Mouse (Mus musculus): ENCODE data around the gene Tex9. TPM values are rescaled to one million over a fixed set of nuclear protein-coding genes. Genes with fewer than 3 reads are reported as not detected.
A peak's percentile ranks its signal among the peaks of the same experiment; 100 is the strongest.

The Tex9 gene
- total RNA-seq (2021), result 1 to 10 TPM; 4.0 to 4.8 TPM
- long read RNA-seq, experiment 1, result 0 reads
- long read RNA-seq, experiment 2, partial matches to known transcripts, result 0 of 6 reads
- long read RNA-seq, experiment 2, other reads (novel, unspliced or antisense), result 4 of 6 reads

GRCm38 (mm10) chr9:72492194-72492565 is at the start of gene Tex9:
TSS of gene Tex9 (minus strand) at chr9:72492212.
- DNase-seq (ENCODE audit: low spot score in 2 of 2), result no peak

- no peak for DNase-seq (ENCODE audit: low spot score in 2 of 2)
Observed at GRCm38 (mm10) chr9:72537086-72537485, 45.1 kb upstream of the Tex9 start.

DNA sequence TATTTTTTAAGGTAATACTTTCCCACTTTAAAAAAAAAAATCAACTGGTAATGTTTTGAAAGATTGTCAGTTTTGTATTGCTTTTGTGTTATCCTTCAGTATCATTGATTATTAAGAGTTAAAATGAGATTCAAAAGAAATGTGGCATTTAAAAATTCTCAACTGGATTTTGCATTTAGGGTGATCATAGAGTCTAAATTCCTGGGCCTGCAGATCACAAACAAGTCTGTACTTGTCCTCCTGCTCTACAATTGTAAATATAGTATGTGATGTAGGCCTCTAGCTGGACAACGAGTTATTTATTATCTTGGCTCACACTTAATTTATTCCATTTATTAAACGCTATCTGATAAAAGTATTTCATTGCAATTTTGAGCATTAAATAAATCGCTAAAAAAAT is 43.4 kb upstream of the Tex9 start:
- DNase-seq (ENCODE audit: low spot score in 2 of 2), result no peak

DNA sequence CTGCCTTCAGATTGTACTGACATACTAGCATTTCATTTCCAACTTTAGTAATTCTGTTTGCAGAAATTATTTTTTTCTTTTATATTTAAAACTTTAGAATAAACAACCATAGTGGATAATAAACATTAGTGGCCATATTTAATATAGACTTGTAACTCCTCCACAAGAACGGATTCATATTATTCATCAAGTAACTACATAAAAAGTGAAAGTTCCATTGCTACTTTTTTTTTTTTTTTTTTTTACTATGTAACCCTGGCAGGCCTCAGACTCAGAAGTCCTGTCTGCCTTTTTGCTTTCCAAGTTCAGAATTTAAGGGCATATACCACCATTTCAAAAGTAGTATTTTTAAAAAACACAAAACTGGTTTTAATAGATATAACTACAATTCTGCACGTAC is 43.0 kb upstream of the Tex9 start:
- no peak for DNase-seq (ENCODE audit: low spot score in 2 of 2)

GRCm38 (mm10) chr9:72533089-72533415 is 41.0 kb upstream of the Tex9 start:
- no peak for DNase-seq (ENCODE audit: low spot score in 2 of 2)

DNA sequence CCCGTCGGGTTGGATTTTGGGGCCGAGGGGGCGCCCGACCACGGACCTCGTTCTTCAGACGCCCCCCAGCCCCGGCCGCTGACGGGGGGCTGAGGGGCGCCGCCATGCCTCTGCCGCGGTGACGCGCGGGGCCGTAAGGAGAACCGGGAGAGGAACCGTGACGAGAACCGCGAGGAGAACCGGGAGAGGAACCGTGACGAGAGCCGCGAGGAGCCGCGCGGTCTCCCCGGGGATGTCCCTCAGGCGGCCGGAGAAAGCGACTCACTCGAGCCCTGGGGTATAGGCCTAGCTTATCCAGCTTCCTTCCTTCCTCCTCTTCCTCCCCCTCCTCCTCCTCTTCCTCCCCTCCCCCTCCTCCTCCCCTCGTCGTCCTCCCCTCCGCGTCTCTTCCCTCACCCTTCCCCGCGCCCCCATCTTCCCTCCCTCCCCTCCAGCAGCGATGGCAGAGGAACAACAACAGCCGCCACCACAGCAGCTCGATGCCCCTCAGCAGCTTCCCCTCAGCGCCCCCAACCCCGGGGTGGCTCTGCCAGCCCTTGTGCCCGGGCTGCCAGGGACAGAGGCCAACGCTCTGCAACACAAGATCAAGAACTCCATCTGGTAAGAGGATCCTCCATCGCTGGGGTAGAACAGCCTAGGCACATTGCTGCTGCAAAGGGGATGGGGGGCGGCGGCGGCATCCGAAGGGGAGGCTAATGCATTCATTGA is 40.5 kb upstream of the Tex9 start:
- peak; percentile 38 to 42 for DNase-seq (ENCODE audit: low spot score in 2 of 2)

GRCm38 (mm10) chr9:72531996-72532380 is 40.0 kb upstream of the Tex9 start, which contains the start of gene Rfx7:
TSS of gene Rfx7 (plus strand) at chr9:72532240.
- DNase-seq (ENCODE audit: low spot score in 2 of 2), result peak in 1 of 2 experiments; percentile 80

- peak; percentile 63 to 77 for DNase-seq (ENCODE audit: low spot score in 2 of 2)
Observed at GRCm38 (mm10) chr9:72531291-72531995, 39.4 kb upstream of the Tex9 start.

GRCm38 (mm10) chr9:72530824-72531223 is 38.8 kb upstream of the Tex9 start:
- peak; percentile 16 to 29 for DNase-seq (ENCODE audit: low spot score in 2 of 2)

- peak; percentile 80 to 83 for DNase-seq (ENCODE audit: low spot score in 2 of 2)
Observed at GRCm38 (mm10) chr9:72530237-72530636, 38.2 kb upstream of the Tex9 start.

GRCm38 (mm10) chr9:72526091-72526490 is 34.1 kb upstream of the Tex9 start:
- no peak for DNase-seq (ENCODE audit: low spot score in 2 of 2)

DNA sequence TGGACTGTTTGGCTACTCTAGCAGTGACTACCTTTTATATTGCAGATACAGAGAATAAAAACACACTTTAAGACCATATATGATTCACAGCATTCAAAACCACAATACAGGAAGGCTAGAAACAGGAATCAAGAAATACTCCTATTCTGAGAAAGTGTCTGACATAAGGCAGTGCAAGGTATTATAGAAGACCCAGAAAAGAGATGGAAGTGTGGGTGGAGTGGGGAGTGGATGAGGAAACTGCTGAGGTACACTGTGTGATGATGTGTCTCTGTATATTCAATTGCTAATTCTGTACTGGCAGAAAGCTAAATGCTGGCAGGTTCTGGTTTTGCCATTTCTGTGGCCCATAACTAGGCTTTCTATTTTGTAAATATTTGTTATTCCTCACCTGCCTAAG is 28.8 kb upstream of the Tex9 start:
- DNase-seq (ENCODE audit: low spot score in 2 of 2), result no peak

- DNase-seq (ENCODE audit: low spot score in 2 of 2), result no peak
Observed at GRCm38 (mm10) chr9:72519246-72519645, 27.2 kb upstream of the Tex9 start.

DNA sequence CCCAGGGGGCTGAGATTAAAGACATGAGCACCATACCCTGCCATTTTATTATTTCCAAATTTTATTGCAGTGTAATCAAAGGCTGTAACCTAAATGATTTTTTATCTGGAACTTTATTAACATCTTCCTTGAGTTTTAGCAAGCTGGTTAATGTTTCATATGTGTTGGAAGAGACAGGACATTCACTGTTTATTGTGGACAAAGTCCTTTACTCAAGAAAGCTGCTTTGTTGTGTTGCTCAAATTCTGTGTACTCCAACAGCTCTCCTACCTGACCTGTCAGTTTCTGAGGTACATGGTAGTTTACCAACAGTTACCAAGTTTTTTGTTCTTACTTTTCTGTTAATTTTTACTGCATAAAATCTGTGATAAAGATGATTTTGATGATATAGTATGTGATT is 23.4 kb upstream of the Tex9 start:
- DNase-seq (ENCODE audit: low spot score in 2 of 2), result no peak

DNA sequence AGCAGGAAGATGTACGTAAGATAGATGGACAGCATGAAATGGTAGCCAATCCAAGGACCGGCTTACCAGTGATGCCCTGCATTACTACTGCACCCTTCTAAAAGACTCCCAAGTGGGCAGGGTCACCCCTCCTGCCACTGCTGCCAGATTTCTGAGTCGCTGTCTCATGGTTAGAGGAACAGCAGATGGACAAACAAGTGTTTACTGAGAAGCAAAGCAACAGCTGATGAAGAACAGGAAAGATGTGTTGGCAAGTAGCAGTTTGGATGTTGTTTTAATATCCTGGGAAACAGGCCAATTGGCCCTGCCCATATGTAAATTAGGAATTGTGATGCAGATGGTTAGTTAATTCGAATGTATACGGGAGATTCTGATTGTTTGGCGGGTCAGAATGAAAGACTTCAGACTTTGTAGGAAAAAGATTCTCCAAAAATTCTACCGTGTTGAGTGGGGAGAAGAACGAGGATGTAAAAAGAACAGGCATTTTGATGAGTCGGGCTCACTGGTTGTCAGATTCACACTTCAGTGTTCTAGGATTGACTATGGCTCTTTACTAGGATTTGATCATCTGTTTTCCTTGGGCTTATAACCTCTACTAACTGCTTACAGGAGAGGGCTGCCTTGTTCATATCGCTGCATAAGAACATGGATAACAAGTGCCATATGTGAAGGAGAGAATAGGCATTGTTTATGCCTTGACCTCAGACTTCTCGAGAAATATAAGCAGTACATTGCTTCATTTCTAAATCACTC is 20.4 kb upstream of the Tex9 start:
- no peak for DNase-seq (ENCODE audit: low spot score in 2 of 2)

DNA sequence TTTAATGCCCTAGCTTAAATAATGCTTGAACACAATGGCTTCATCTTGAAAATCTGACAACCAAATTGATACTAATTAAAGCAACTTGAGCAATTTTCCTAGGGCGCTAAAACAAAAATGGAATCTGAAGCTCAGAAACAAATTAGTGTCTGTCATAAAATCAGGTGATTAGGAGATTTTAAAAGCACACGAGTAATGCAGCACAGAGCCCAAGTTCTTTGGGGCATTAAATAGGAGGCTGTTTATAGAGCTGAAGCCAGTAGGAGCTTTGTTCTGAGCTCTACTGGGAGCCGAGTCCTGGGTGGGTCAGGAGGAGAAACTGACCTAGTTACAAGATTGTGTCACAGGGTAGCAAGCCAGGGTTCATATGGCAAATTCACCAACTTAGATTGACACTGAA is 5.2 kb upstream of the Tex9 start:
- no peak for DNase-seq (ENCODE audit: low spot score in 2 of 2)

DNA sequence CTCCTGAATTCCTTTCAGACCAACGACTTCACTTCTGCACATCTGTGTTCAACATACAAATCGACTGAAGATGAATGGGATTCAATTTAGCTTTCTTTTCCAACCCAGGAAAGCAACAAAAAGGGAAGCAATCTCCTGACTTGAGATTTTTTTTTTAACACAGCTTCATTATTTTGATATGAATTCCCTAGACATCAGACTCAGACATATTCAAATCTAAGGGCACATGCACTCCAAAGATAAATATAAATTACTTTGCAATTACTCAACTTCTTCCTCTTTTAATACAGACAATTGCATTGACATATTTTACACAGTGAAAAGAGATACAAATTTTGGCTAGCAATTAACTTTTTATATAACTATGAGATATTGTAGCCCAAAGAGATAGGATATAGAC is 4.7 kb upstream of the Tex9 start:
- DNase-seq (ENCODE audit: low spot score in 2 of 2), result no peak

- no peak for DNase-seq (ENCODE audit: low spot score in 2 of 2)
Observed at GRCm38 (mm10) chr9:72493984-72494685, 2.1 kb upstream of the Tex9 start.

DNA sequence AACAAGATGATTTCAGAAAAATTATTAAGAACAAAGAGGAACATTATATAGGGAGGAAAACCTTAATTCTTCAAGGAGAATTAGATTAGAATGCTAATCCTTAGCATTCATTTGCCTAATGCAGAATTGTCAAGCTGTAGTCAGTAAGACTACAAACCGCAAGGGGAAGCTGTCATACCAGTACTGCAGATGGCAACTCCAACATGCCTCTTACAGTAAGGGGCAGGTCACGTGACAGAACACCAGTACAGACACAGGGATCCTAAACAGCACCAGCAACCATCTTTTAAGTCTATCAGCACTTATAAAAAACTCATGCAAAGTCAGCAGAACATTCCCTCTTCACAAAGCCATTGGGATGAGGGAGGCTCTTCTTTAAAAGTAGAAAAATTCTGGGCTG is 1.5 kb upstream of the Tex9 start:
- DNase-seq (ENCODE audit: low spot score in 2 of 2), result no peak

- DNase-seq (ENCODE audit: low spot score in 2 of 2), result peak; percentile 84
Observed at GRCm38 (mm10) chr9:72491559-72492193, 336 bp downstream of the Tex9 start.

GRCm38 (mm10) chr9:72489131-72489530 is 2.9 kb downstream of the Tex9 start:
- DNase-seq (ENCODE audit: low spot score in 2 of 2), result no peak
